Mouse (Mus musculus): ENCODE data around the gene Gm30191.
A peak's percentile ranks its signal among the peaks of the same experiment; 100 is the strongest.

Gm30191 gene

DNA sequence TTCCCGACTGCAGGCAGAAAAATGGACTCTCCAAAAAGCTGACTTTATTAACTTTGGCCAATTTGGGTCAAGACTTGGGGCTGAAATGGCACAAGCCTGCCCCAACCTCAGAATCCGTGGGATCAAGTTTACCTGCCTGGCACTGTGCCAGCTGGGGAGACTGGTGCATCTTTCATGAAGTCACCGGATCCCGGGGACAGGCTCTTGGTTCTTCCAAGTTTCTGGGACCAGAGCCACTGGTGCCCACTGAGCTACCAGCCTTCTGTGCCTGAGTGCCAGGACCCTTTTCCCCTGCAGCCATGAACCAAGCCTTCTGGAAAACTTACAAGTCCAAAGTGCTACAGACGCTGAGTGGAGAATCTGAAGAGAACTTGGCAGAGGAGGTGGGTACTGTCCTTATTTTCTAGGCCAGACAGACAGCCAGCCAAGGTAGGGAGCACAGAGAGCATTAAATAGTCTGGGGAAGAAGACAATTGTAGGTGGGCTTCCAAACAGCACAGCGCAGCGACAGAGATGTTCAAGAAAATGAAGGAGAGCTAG is at the start of gene Gm30191:
Gm30191 (plus strand) TSS at position 217 of the 540 bp plus-strand sequence.
- DNase-seq (ENCODE audit: low read depth) = no peak

GRCm38 (mm10) chr4:134199371-134199770 is 47.4 kb upstream of the Gm30191 start:
- DNase-seq (ENCODE audit: low read depth) = no peak

DNA sequence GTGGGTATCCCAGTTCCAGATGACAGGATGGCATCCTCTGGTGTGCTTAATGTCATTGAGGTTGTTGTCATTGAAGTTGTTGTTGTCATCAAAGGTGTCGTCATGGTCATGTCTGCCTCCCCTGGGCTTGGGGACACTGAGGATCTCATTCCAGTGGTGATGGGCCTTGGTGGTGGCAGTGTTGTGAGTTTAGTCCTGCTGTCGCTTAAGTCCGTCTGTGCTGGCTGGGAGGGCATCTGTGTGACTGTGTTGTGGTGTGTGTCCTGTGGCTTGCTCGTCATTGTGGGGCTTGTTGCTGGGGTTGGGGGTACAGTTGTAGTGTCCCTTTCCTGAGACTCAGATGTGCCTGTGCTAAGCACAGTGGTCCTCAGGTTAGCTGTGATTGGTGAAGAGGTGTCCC is 43.8 kb upstream of the Gm30191 start, which contains the start of gene Gm7534:
Gm7534 (minus strand) TSS at position 101 of the 400 bp plus-strand sequence.
- DNase-seq (ENCODE audit: low read depth) = no peak

GRCm38 (mm10) chr4:134203340-134203896 is 43.3 kb upstream of the Gm30191 start:
- DNase-seq (ENCODE audit: low read depth) = no peak

- DNase-seq (ENCODE audit: low read depth) = no peak
Observed at GRCm38 (mm10) chr4:134206488-134207053, 40.2 kb upstream of the Gm30191 start.

DNA sequence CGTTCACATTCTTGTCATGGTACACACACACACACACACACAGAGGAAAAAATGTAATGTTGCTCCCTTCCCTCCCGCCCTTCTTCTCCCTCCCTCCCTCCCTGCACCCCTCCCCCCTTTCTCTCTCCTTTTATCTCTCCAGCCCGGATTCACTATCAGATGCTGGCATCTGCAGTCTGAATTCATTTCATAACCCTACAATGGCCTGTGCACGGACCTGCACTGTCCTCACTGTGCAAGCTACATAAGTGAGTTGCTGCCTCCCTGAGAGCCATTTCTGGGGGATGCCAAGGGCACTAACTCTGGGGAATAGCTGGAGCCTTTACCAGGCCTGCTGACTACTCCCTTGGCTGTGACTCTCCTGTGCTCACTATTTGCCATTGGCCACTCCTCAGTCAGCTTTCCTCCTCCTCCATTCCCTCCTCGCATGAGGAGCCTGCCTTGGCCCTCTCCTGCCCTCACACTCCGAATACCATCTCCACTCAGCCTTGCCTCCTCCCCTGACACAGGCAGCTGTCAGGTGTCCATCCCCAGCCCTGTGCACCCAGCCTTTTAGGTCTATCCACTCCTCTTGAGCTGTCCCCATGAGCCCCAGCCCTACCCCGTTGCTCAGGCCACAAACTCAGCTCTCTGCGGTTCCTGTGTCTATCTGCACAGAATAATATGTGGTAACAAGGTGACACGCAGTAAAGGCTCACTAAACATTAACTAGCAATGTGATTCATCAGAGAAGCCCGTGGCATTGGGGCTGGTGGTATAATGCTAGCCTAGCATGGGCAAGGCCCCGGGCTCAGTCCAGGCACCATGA is 23.7 kb upstream of the Gm30191 start:
- no peak for DNase-seq (ENCODE audit: low read depth)

GRCm38 (mm10) chr4:134227194-134227593 is 19.5 kb upstream of the Gm30191 start, which contains the start of gene Catsper4:
TSS of gene Catsper4 (minus strand) at chr4:134227383.
- DNase-seq (ENCODE audit: low read depth) = peak; percentile 25

DNA sequence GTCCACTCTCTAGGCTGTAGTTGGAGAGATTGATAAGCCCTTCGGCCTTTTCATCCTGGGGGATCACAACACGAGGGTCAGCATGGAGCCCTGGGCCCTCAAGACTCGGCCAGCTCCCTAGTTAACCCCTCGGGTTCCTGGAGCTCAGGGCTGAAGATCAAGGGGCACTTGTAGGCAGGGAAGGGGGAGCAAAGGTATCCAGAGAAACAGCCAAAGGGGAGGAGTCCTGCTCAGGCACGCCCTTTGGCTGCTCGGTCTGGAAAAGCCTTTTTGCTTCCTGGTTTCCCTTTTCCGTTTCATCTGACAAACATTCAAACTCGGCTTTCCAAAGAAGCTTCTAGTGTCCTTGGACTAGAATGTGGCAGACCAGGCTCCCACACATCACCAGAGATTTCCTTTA is 16.3 kb upstream of the Gm30191 start:
- no peak for DNase-seq (ENCODE audit: low read depth)

- no peak for DNase-seq (ENCODE audit: low read depth)
Observed at GRCm38 (mm10) chr4:134234876-134235275, 11.9 kb upstream of the Gm30191 start.

- DNase-seq (ENCODE audit: low read depth) = no peak
Observed at GRCm38 (mm10) chr4:134237582-134238278, 9.0 kb upstream of the Gm30191 start.

- no peak for DNase-seq (ENCODE audit: low read depth)
Observed at GRCm38 (mm10) chr4:134238279-134238651, 8.5 kb upstream of the Gm30191 start, which contains the start of gene Cnksr1. TSS of gene Cnksr1 (minus strand) at chr4:134238399.

- no peak for DNase-seq (ENCODE audit: low read depth)
Observed at GRCm38 (mm10) chr4:134238686-134239085, 8.0 kb upstream of the Gm30191 start.

DNA sequence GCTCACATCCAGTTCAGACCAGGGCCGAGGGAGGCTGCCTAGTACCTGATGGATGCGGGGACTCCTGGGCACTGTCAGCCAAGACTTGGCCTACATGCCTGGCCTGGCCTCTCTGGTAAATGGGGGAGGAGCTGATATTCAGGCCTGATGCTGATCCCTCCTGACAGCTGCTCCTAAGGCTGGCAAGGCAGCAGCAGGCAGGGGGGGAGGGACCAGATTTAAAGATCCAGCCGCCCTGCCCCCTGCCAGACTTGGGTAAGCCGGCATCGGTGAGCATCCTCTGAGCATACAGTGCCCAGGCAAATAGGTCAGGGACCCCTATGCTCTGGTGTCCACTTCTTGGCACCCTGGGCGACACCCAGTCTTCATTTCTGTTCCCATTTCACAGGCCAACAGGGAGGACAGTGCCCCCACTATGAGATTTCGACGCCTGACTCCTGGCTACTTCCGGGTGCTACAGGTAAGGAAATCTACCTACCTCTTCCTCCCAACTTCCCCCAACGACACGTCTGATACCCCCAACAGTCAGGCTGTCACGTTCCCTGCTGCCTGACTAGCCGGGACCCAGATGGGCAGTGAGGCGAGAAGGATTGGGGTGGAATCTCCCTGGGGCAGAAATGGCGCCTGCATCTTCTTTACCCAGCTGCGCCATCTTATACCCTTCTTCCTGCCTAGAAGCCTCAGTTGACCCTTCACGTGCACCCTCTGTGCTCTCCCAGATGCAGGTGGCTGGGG is 3.1 kb upstream of the Gm30191 start, which contains the start of gene E130218I03Rik:
E130218I03Rik (plus strand) TSS at position 147 of the 735 bp plus-strand sequence.
- DNase-seq (ENCODE audit: low read depth) = no peak

DNA sequence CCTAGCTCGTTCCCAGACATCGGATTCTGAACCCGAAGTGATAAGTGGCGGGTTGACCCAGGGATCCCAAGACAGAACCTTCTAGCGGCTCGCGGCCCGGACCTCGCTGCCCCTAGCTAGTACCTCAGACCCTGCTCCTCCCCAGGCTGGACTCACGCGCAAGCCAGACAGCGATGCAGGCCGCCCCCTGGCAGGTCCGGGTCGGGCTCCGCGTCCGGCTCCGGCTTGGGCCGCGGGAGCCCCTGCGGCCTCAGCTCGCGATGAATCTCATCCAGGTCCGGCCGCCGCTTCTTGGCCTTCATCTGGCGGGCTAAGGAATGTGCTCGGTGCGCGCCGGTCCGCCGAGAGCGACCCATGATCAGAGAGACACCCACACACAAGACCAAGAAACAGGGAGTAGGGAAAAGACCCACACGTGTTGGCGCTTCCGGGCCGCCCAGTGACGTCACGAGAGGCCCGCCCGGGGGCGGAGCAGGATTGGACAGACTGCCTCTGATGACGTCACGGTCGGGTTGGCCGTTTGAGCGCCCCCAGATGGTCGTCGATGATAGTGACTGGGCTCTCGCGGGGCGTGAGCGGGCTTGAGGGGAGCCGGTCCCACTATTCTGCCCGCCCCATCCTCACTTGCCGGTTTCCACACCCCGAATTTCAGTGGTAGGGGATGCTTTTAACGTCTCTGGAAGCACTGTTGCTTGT is 1.4 kb upstream of the Gm30191 start, which contains the start of gene Zfp593:
Zfp593 (minus strand) TSS at position 445 of the 696 bp plus-strand sequence.
- peak; percentile 92 for DNase-seq (ENCODE audit: low read depth)

- no peak for DNase-seq (ENCODE audit: low read depth)
Observed at GRCm38 (mm10) chr4:134246256-134246655, 479 bp upstream of the Gm30191 start.

- DNase-seq (ENCODE audit: low read depth) = peak; percentile 40
Observed at GRCm38 (mm10) chr4:134249651-134250050, 2.9 kb downstream of the Gm30191 start.

DNA sequence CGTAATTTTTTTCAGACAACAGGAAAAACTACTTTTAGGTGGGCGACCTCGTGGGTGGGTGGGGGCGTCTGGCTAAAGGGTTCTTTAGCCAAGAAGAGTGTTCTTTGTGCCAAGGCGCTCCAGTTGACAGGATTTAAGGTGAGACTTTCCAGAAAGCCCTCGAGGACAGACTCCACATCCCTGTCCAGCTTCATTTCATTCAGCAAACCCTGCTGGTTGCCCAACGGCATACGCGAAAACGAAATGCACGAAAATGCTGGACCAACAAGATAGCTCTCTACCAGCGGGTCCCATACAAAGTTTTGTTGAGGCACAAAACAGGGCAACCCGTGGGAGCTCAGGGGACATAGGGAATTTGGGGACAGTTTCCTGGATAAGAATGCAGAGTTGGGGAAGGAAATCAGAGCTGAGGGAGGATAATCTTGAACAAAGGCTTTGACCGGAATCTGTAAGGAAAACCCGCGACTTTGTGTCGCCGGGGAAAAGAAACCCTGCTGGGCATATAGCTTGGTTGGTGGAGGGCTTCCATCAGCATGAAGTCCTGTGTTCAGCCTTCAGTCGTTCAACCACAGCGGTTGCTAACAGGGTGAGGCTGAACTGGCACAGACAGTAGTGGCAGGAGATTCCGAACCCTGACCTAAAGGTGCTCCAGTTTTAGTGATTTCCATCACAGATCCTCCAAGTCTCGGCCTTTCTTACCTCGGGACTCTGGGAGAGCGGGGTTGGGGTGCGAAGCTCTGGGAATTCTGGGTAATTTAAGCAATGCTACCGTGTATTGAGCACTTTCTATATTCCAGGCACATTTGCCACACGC is 3.6 kb downstream of the Gm30191 start:
- DNase-seq (ENCODE audit: low read depth) = no peak

DNA sequence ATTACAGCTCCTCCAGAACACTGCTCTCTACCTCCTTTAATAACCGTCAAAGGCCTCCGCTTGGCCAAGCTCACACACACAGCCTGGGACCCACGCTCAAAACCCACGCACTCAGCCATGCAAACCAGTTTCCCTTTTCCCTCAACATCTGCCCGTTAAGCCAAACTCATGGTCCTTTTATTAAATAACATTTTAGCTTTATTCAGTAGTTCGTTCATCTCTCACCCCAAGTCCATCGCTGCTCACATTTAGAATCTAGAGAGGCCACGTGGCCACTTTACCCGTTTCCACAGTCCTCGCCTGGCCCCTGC is 4.2 kb downstream of the Gm30191 start:
- no peak for DNase-seq (ENCODE audit: low read depth)

DNA sequence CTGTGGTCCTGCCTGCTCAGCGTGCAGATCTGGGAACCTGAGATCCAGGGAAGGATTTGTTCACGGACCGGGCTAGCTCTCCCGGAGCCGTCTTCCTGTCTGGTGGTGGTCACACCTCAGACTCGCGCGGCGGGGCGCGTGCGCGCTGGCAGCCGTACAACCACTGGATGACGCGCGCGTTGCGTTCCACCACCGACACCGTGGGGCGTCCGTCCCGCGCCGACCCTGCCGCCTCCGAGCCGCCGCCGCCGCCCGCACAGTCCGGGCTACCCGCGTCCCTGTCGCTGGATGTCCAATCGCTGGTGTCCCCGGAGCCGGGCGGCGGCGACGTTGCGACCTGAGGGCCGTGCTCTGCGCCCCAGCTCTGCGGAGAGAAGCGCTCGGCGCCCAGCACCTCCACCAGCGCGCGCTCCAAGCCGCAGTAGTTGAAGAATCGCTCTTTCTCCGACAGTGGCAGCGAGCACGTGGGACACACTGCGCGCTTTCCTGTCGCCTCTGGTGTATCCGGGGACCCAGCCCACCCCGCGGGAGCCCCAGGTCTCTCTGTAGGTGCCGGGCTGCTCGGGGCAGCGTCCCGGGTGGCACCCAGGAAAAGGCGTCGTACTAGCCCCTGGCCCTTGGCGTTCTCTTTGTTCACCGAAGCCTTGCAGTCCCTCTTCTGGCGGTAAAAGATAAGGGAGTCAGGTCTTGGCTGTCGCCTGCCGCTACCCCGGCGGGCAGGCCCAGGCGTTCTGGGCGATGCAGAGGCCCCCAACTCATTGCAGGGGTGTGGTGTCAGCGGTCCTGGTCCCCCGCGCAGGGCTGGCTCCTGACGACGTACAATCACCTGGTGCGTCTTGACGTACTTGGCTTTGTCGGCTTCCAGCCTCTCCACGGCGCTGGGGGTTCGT is 4.8 kb downstream of the Gm30191 start:
- DNase-seq (ENCODE audit: low read depth) = no peak
